Comparison of ENCODE assay signal across 19 mouse cellular contexts in genomic region chr4:124193059-124193721, GRCm38 (mm10).
A peak's percentile ranks its signal among the peaks of the same experiment; 100 is the strongest.
DNase-seq lines count a peak whose midpoint lies in the region; ATAC-seq lines count a peak whose summit lies in the region.
"Had no signal": no experiment of that assay in that cellular context is flagged by ENCODE, and none has a peak within 500 bp of the region (broad histone marks: within the 10 kb centered on the region; RNA-seq: fewer than 3 reads in every experiment).

No protein-coding gene starts in this region.

- H3K36me3 ChIP-seq in hindbrain, embryonic 12.5 days, result no peaks in the 10 kb centered on the region
- no peaks in the 10 kb centered on the region for H3K36me3 ChIP-seq in hindbrain, embryonic 10.5 days
- no peaks in the 10 kb centered on the region for H3K36me3 ChIP-seq in midbrain, embryonic 12.5 days
- H3K36me3 ChIP-seq in midbrain, embryonic 11.5 days (ENCODE audit: control insufficient read depth, insufficient read depth, low read length), result no peaks in the 10 kb centered on the region; the same call in 1 of the 2 replicates
- no peaks in the 10 kb centered on the region for H3K36me3 ChIP-seq in embryonic facial prominence, embryonic 14.5 days (ENCODE audit: control insufficient read depth, insufficient read depth, low read length)
- no peaks in the 10 kb centered on the region for H3K36me3 ChIP-seq in midbrain, embryonic 16.5 days (ENCODE audit: control insufficient read depth, insufficient read depth, low read length)
- H3K36me3 ChIP-seq: liver, embryonic 12.5 days had no signal

- no peak overlapping the region for H3K4me3 ChIP-seq in hindbrain, embryonic 12.5 days
- no peak overlapping the region for H3K4me3 ChIP-seq in hindbrain, embryonic 10.5 days
- no peak overlapping the region for H3K4me3 ChIP-seq in midbrain, embryonic 12.5 days
- H3K4me3 ChIP-seq in midbrain, embryonic 11.5 days (ENCODE audit: low read depth, low read length), result no peak overlapping the region
- no peak overlapping the region for H3K4me3 ChIP-seq in embryonic facial prominence, embryonic 14.5 days (ENCODE audit: low read depth, low read length)
- no peak overlapping the region for H3K4me3 ChIP-seq in midbrain, embryonic 16.5 days (ENCODE audit: low read depth, low read length)
- H3K4me3 ChIP-seq: liver, embryonic 12.5 days; megakaryocyte, embryonic 14.5 days had no signal

- no peak overlapping the region for H3K9ac ChIP-seq in hindbrain, embryonic 12.5 days
- H3K9ac ChIP-seq in midbrain, embryonic 12.5 days (replicated peaks), result no peak overlapping the region
- no peak overlapping the region for H3K9ac ChIP-seq in midbrain, embryonic 11.5 days (ENCODE audit: low read length)
- no peak overlapping the region for H3K9ac ChIP-seq in embryonic facial prominence, embryonic 14.5 days (ENCODE audit: low read depth, low read length)
- H3K9ac ChIP-seq in midbrain, embryonic 16.5 days (ENCODE audit: low read depth, low read length), result no peak overlapping the region
- H3K9ac ChIP-seq: liver, embryonic 12.5 days had no signal

- no peak for DNase-seq in hindbrain, embryonic 10.5 days (ENCODE audit: low spot score)
- no peak for DNase-seq in midbrain, embryonic 11.5 days (ENCODE audit: low spot score, missing footprints)
- peak; percentile 68 for DNase-seq in embryonic facial prominence, embryonic 14.5 days (ENCODE audit: low spot score)
- DNase-seq: adrenal gland, postnatal 36 days; B cell, adult 2 months; cerebellum, adult 8-10 months; gastrocnemius, postnatal 36 days; kidney, postnatal 4 days; left cerebral cortex, postnatal 4 days; lung, adult 2 months; right cerebral cortex, postnatal 4 days; thymus, adult 2 months had no signal

- no peaks in the 10 kb centered on the region for H3K9me3 ChIP-seq in hindbrain, embryonic 12.5 days (replicated peaks)
- H3K9me3 ChIP-seq in hindbrain, embryonic 10.5 days, result no peaks in the 10 kb centered on the region
- H3K9me3 ChIP-seq in midbrain, embryonic 12.5 days, result no peaks in the 10 kb centered on the region
- no peaks in the 10 kb centered on the region for H3K9me3 ChIP-seq in midbrain, embryonic 11.5 days (ENCODE audit: control insufficient read depth, low read length)
- no peaks in the 10 kb centered on the region for H3K9me3 ChIP-seq in embryonic facial prominence, embryonic 14.5 days (ENCODE audit: control insufficient read depth, low read length)
- H3K9me3 ChIP-seq in midbrain, embryonic 16.5 days (replicated peaks; ENCODE audit: control insufficient read depth, low read length, poor library complexity, severe bottlenecking), result no peaks in the 10 kb centered on the region
- H3K9me3 ChIP-seq: liver, embryonic 12.5 days; megakaryocyte, embryonic 14.5 days had no signal

- peaks cover 8% of the 10 kb centered on the region; the same call in 1 of the 2 replicates for H3K27me3 ChIP-seq in hindbrain, embryonic 12.5 days
- H3K27me3 ChIP-seq in hindbrain, embryonic 10.5 days (ENCODE audit: insufficient read depth, poor library complexity, severe bottlenecking), result peaks cover 60% of the 10 kb centered on the region
- H3K27me3 ChIP-seq in midbrain, embryonic 12.5 days, result peaks cover 51% of the 10 kb centered on the region
- no peaks in the 10 kb centered on the region for H3K27me3 ChIP-seq in midbrain, embryonic 11.5 days (ENCODE audit: control insufficient read depth, insufficient read depth, low read length)
- peaks cover 38% of the 10 kb centered on the region for H3K27me3 ChIP-seq in embryonic facial prominence, embryonic 14.5 days (replicated peaks; ENCODE audit: control insufficient read depth, insufficient read depth, low read length)
- H3K27me3 ChIP-seq in midbrain, embryonic 16.5 days (ENCODE audit: control insufficient read depth, insufficient read depth, low read depth, low read length), result no peaks in the 10 kb centered on the region

- H3K4me2 ChIP-seq in hindbrain, embryonic 12.5 days (replicated peaks), result no peak overlapping the region
- no peak overlapping the region for H3K4me2 ChIP-seq in midbrain, embryonic 12.5 days (replicated peaks)
- H3K4me2 ChIP-seq in midbrain, embryonic 11.5 days, result no peak overlapping the region
- peak overlapping the region; percentile 7; the same call in 1 of the 2 replicates for H3K4me2 ChIP-seq in embryonic facial prominence, embryonic 14.5 days (ENCODE audit: low read depth, low read length)
- no peak overlapping the region for H3K4me2 ChIP-seq in midbrain, embryonic 16.5 days (ENCODE audit: low read length)
- H3K4me2 ChIP-seq: liver, embryonic 12.5 days had no signal

- 54% methylated on average over 15 of the region's 15 CpGs for WGBS in hindbrain, embryonic 12.5 days
- 80% methylated on average over 15 of the region's 15 CpGs for WGBS in hindbrain, embryonic 10.5 days
- WGBS in midbrain, embryonic 12.5 days, result 71% methylated on average over 15 of the region's 15 CpGs
- 83% methylated on average over 15 of the region's 15 CpGs for WGBS in midbrain, embryonic 11.5 days
- WGBS in embryonic facial prominence, embryonic 14.5 days, result 38% methylated on average over 15 of the region's 15 CpGs
- WGBS in midbrain, embryonic 16.5 days, result 40% methylated on average over 15 of the region's 15 CpGs

- H3K4me1 ChIP-seq in hindbrain, embryonic 12.5 days, result peaks cover 29% of the 10 kb centered on the region
- peaks cover 23% of the 10 kb centered on the region for H3K4me1 ChIP-seq in hindbrain, embryonic 10.5 days (replicated peaks)
- peaks cover 9% of the 10 kb centered on the region for H3K4me1 ChIP-seq in midbrain, embryonic 12.5 days
- H3K4me1 ChIP-seq in midbrain, embryonic 11.5 days (ENCODE audit: control insufficient read depth, insufficient read depth, low read length), result no peaks in the 10 kb centered on the region; the same call in 1 of the 2 replicates
- peaks cover 4% of the 10 kb centered on the region; the same call in 1 of the 2 replicates for H3K4me1 ChIP-seq in embryonic facial prominence, embryonic 14.5 days (ENCODE audit: control insufficient read depth, insufficient read depth, low read length)
- peaks cover 17% of the 10 kb centered on the region for H3K4me1 ChIP-seq in midbrain, embryonic 16.5 days (ENCODE audit: control insufficient read depth, insufficient read depth, low read length)
- H3K4me1 ChIP-seq: liver, embryonic 12.5 days; megakaryocyte, embryonic 14.5 days had no signal

- peak; percentile 53; the same call in 1 of the 2 replicates for ATAC-seq in hindbrain, embryonic 12.5 days (ENCODE audit: low FRiP score)
- ATAC-seq in midbrain, embryonic 12.5 days (ENCODE audit: low FRiP score, low read depth), result peak; percentile 60; the same call in 1 of the 2 replicates
- ATAC-seq in midbrain, embryonic 11.5 days (ENCODE audit: low FRiP score), result no peak
- peak; percentile 67; the same call in 1 of the 2 replicates for ATAC-seq in embryonic facial prominence, embryonic 14.5 days (ENCODE audit: low read depth)
- 0 out of 2 replicates have a peak, but pooled peaks have one; percentile 44 for ATAC-seq in midbrain, embryonic 16.5 days
- ATAC-seq in cerebellum, adult (ENCODE audit: insufficient number of reproducible peaks, low FRiP score, low TSS enrichment), result no peak
- ATAC-seq: intestine, embryonic 16.5 days; liver, embryonic 12.5 days had no signal

- peak overlapping the region; percentile 45; the same call in 1 of the 2 replicates for H3K27ac ChIP-seq in hindbrain, embryonic 12.5 days
- no peak overlapping the region for H3K27ac ChIP-seq in hindbrain, embryonic 10.5 days
- peak overlapping the region; percentile 39; the same call in 1 of the 2 replicates for H3K27ac ChIP-seq in midbrain, embryonic 12.5 days (replicated peaks)
- H3K27ac ChIP-seq in midbrain, embryonic 11.5 days (ENCODE audit: low read depth, low read length), result no peak overlapping the region
- no peak overlapping the region for H3K27ac ChIP-seq in embryonic facial prominence, embryonic 14.5 days (replicated peaks; ENCODE audit: low read depth, low read length)
- H3K27ac ChIP-seq in midbrain, embryonic 16.5 days (ENCODE audit: low read length), result peak overlapping the region; percentile 34; the same call in 1 of the 2 replicates
- H3K27ac ChIP-seq: liver, embryonic 12.5 days had no signal

Comparison
In these comparisons a context has a peak if more than half of its experiments do, and no peak if none do; other contexts are left out.
1. ATAC-seq: peak in hindbrain, embryonic 12.5 days (single experiment), midbrain, embryonic 12.5 days (single experiment), embryonic facial prominence, embryonic 14.5 days (single experiment) and midbrain, embryonic 16.5 days (single experiment); none in midbrain, embryonic 11.5 days (single experiment) and cerebellum, adult (single experiment).
2. H3K27ac ChIP-seq: peak in hindbrain, embryonic 12.5 days (single experiment), midbrain, embryonic 12.5 days (single experiment) and midbrain, embryonic 16.5 days (single experiment); none in hindbrain, embryonic 10.5 days (single experiment), midbrain, embryonic 11.5 days (single experiment) and embryonic facial prominence, embryonic 14.5 days (single experiment).